Mouse (Mus musculus) adrenal gland, adult (tissue): ENCODE data around the gene Vmn2r46.
"Not testable (repeated sequence)": the region's sequence is repeated elsewhere in the genome, so short reads cannot be mapped to it uniquely, and the experiment has no call there.

Experiments
- DNase-seq, 2 experiments: peaks; one replicate each; pipeline ENCODE4 v3.0.0; 2022 to 2023; ENCODE audit warnings: low spot score in 1 of 2; ENCODE audit not compliant: inconsistent age in 2 of 2

The Vmn2r46 gene

GRCm38 (mm10) chr7:9770471-9770870 lies at the start of gene Vmn2r46:
Gene Vmn2r46 (minus strand): TSS chr7:9770571.
- DNase-seq: not testable (repeated sequence)
